Mouse (Mus musculus): ENCODE data around the gene Hcn1.

GRCm38 (mm10) chr13:117671851-117672250, 69.7 kb downstream of the Hcn1 start:
- TF ChIP-seq CTCF (IDR thresholded peaks at IDR 0.05 in 2 of 3, conservative IDR thresholded peaks at IDR 0.05 in 1 of 3; ENCODE audit: control insufficient read depth in 1 of 3, insufficient read depth in 1 of 3, low read depth in 2 of 3, low read length in 3 of 3, poor library complexity in 1 of 3, severe bottlenecking in 1 of 3) = no peak
- no peak for TF ChIP-seq MAX (IDR thresholded peaks at IDR 0.05; ENCODE audit: low read length)
- TF ChIP-seq BHLHE40 (IDR thresholded peaks at IDR 0.05; ENCODE audit: borderline replicate concordance, low read depth, low read length) = no peak
- no peak for TF ChIP-seq POLR2A (IDR thresholded peaks at IDR 0.05; ENCODE audit: control insufficient read depth in 1 of 2, insufficient read depth in 1 of 2, low read depth in 1 of 2, low read length in 2 of 2, poor library complexity in 1 of 2)
- no peak for TF ChIP-seq EP300 (IDR thresholded peaks at IDR 0.05; ENCODE audit: low read depth in 1 of 2, low read length in 2 of 2)
- no peak for TF ChIP-seq RAD21 (IDR thresholded peaks at IDR 0.05; ENCODE audit: low read depth, low read length)
- TF ChIP-seq TBP (IDR thresholded peaks at IDR 0.05; ENCODE audit: low read depth, low read length) = no peak
- TF ChIP-seq ZKSCAN1 (IDR thresholded peaks at IDR 0.05; ENCODE audit: low read depth, low read length) = no peak
- no peak for TF ChIP-seq NELFE (IDR thresholded peaks at IDR 0.05; ENCODE audit: low read depth, low read length)
